Mouse (Mus musculus): Measurements from ENCODE around the gene Lamc1. TPM values are rescaled to one million over a fixed set of nuclear protein-coding genes. Genes with fewer than 3 reads are reported as not detected.

The Lamc1 gene
- polyA plus RNA-seq, 1 experiment: 30.3 TPM

DNA sequence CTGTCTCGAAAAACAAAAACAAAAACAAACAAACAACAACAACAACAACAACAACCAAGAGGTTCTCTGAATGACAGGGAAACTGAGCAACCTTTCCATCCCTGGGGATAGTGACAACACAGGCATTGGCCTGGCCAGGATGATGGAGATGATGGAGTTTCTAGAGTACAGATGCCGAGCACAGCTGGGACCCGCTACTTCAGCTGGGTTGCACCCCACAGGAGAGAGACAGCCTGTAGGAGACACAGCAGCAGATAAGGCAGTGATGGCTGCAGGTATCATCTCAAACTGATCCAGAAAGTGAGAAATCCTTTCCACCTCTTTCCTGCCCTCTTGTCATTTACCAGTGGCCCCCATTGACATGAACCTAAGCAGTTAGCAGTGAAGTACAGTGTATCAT, 39.3 kb upstream of the Lamc1 start:
- Histone ChIP-seq H3K27me3 (ENCODE audit: control insufficient read depth, insufficient read depth, low read length) (no peaks in the 10 kb centered on the region), H3K4me1 (replicated peaks; ENCODE audit: control insufficient read depth, insufficient read depth, low read length) (no peaks in the 10 kb centered on the region), H3K27ac (ENCODE audit: control insufficient read depth, insufficient read depth, low read length) (no peak overlapping the region), H3K36me3 (ENCODE audit: control insufficient read depth, insufficient read depth, low read length) (no peaks in the 10 kb centered on the region), H3K4me3 (ENCODE audit: control insufficient read depth, insufficient read depth, low read length) (no peak overlapping the region)
- no peak for TF ChIP-seq CTCF (IDR thresholded peaks at IDR 0.05; ENCODE audit: borderline replicate concordance, control insufficient read depth, extremely low read depth, insufficient read depth, low read length, poor library complexity)
- no peak for TF ChIP-seq POLR2A (IDR thresholded peaks at IDR 0.05; ENCODE audit: control insufficient read depth, extremely low read depth, insufficient read depth, low read length, poor library complexity)
- WGBS: over 99% methylated on average over 3 of the region's 3 CpGs
- no peak for DNase-seq

DNA sequence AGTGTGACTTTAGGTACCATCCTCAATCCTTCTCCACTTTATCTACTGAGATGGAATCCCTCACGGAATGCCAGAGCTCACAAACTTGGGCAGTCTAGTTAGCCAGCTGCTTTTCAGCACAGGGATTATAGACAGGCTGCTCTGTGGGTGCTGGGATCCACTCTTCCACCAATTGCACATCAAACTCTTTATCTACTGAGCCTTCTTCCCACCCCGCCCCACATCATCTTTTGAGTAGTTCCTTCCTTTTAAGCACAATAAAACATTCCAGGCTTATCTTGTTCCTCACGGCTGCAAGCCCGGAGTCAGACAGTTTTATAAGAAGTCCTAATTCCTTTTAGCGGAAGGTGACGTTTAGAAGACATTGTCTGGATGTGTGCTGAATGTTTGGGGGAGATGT, 36.4 kb upstream of the Lamc1 start:
- Histone ChIP-seq H3K27ac (ENCODE audit: control insufficient read depth, insufficient read depth, low read length) (no peak overlapping the region), H3K36me3 (ENCODE audit: control insufficient read depth, insufficient read depth, low read length) (no peaks in the 10 kb centered on the region), H3K4me1 (replicated peaks; ENCODE audit: control insufficient read depth, insufficient read depth, low read length) (no peaks in the 10 kb centered on the region), H3K4me3 (ENCODE audit: control insufficient read depth, insufficient read depth, low read length) (no peak overlapping the region), H3K27me3 (ENCODE audit: control insufficient read depth, insufficient read depth, low read length) (no peaks in the 10 kb centered on the region)
- no peak for TF ChIP-seq CTCF (IDR thresholded peaks at IDR 0.05; ENCODE audit: borderline replicate concordance, control insufficient read depth, extremely low read depth, insufficient read depth, low read length, poor library complexity)
- TF ChIP-seq POLR2A (IDR thresholded peaks at IDR 0.05; ENCODE audit: control insufficient read depth, extremely low read depth, insufficient read depth, low read length, poor library complexity): no peak
- no peak for DNase-seq
- 95% methylated on average over 6 of the region's 6 CpGs for WGBS

DNA sequence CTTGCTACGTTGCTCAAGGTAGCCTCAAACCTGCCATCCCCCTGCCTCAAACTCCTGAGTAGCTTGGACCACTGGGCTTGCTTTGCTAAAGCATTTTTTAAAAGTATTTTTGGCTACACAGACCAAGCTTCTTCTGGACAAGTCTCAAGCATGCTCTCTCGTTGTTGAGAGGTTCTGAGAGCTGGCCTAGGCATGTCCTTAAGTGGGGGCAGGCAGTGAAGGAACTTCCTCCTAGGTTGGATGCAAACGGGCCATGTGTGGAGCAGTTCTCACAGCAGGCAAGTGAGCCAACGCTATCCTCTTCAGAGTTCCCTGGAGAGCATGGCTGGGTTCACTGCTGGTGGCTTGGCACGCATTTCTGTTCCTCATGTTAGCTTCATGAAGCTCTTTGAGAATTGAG, 34.5 kb upstream of the Lamc1 start:
- WGBS: 54% methylated on average over 5 of the region's 5 CpGs
- H3K27me3 ChIP-seq (ENCODE audit: control insufficient read depth, insufficient read depth, low read length): no peaks in the 10 kb centered on the region
- H3K27ac ChIP-seq (ENCODE audit: control insufficient read depth, insufficient read depth, low read length): no peak overlapping the region
- no peak for DNase-seq
- no peaks in the 10 kb centered on the region for H3K4me1 ChIP-seq (replicated peaks; ENCODE audit: control insufficient read depth, insufficient read depth, low read length)
- TF ChIP-seq POLR2A (IDR thresholded peaks at IDR 0.05; ENCODE audit: control insufficient read depth, extremely low read depth, insufficient read depth, low read length, poor library complexity) (no peak), CTCF (IDR thresholded peaks at IDR 0.05; ENCODE audit: borderline replicate concordance, control insufficient read depth, extremely low read depth, insufficient read depth, low read length, poor library complexity) (no peak)
- no peaks in the 10 kb centered on the region for H3K36me3 ChIP-seq (ENCODE audit: control insufficient read depth, insufficient read depth, low read length)
- H3K4me3 ChIP-seq (ENCODE audit: control insufficient read depth, insufficient read depth, low read length): no peak overlapping the region

DNA sequence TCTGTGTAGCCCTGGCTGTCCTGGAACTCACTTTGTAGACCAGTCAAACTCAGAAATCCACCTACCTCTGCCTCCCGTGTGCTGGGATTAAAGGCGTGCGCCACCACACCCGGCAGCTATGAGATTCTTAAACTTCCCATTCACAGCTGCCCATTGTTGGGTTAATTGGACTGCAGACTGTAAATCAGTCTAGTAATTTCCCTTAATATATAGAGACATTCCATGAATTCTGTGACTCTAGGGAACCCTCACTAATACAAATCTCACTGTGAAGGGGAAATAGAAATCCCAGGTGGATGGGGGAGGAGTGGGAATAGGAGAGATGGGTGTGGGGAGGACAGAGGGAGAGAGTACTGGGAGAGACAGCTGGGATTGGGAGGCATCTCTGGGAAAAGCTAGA, 29.3 kb upstream of the Lamc1 start:
- TF ChIP-seq CTCF (IDR thresholded peaks at IDR 0.05; ENCODE audit: borderline replicate concordance, control insufficient read depth, extremely low read depth, insufficient read depth, low read length, poor library complexity) (no peak), POLR2A (IDR thresholded peaks at IDR 0.05; ENCODE audit: control insufficient read depth, extremely low read depth, insufficient read depth, low read length, poor library complexity) (no peak)
- 98% methylated on average over 4 of the region's 4 CpGs for WGBS
- Histone ChIP-seq H3K36me3 (ENCODE audit: control insufficient read depth, insufficient read depth, low read length) (no peaks in the 10 kb centered on the region), H3K27ac (ENCODE audit: control insufficient read depth, insufficient read depth, low read length) (no peak overlapping the region), H3K4me3 (ENCODE audit: control insufficient read depth, insufficient read depth, low read length) (no peak overlapping the region), H3K4me1 (replicated peaks; ENCODE audit: control insufficient read depth, insufficient read depth, low read length) (0 out of 2 replicates have a peak, but pooled peaks cover 2% of the 10 kb centered on the region), H3K27me3 (ENCODE audit: control insufficient read depth, insufficient read depth, low read length) (no peaks in the 10 kb centered on the region)
- no peak for DNase-seq

DNA sequence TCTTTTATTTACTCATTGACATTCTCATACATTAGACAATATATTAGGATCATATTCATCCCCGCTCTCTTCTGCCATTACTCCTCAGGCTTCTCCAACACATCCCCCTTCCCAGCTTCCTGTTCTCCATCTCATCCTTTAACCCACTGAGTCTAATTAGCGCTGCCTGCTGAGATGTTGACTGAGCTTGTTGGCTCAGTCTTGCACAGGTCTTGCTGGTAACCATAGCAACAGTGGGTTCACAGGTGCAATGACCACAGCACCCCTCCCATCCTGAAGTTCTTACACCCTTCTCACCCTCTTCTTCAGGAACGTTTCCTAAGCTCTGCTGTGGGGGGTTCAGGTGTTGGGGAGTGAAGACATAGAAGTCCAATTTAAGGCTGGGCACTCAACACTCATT, 28.0 kb upstream of the Lamc1 start:
- Histone ChIP-seq H3K27me3 (ENCODE audit: control insufficient read depth, insufficient read depth, low read length) (no peaks in the 10 kb centered on the region), H3K4me1 (replicated peaks; ENCODE audit: control insufficient read depth, insufficient read depth, low read length) (0 out of 2 replicates have a peak, but pooled peaks cover 2% of the 10 kb centered on the region), H3K4me3 (ENCODE audit: control insufficient read depth, insufficient read depth, low read length) (no peak overlapping the region), H3K36me3 (ENCODE audit: control insufficient read depth, insufficient read depth, low read length) (no peaks in the 10 kb centered on the region), H3K27ac (ENCODE audit: control insufficient read depth, insufficient read depth, low read length) (no peak overlapping the region)
- WGBS: 61% methylated on average over 3 of the region's 3 CpGs
- TF ChIP-seq POLR2A (IDR thresholded peaks at IDR 0.05; ENCODE audit: control insufficient read depth, extremely low read depth, insufficient read depth, low read length, poor library complexity): no peak
- TF ChIP-seq CTCF (IDR thresholded peaks at IDR 0.05; ENCODE audit: borderline replicate concordance, control insufficient read depth, extremely low read depth, insufficient read depth, low read length, poor library complexity): no peak
- no peak for DNase-seq

DNA sequence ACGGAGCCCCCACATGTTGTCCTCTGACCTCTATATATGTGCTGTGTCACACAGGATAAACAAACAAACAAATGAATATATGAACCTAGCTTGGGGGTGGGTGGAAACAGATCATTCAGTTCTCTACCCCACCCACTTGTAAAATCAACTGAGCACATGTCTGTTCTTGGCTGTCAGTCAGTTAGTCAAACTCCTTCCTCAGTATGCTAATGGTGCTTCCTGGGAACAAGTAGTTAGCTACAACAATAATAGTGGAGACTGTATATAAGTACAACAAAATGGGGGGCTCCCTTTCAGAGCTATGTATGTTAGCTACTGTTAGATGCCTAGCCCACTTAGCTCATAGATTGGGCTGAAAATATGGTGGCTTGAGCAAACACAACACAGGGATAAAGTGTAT, 24.6 kb upstream of the Lamc1 start:
- Histone ChIP-seq H3K4me1 (replicated peaks; ENCODE audit: control insufficient read depth, insufficient read depth, low read length) (peaks cover 2% of the 10 kb centered on the region; the same call in 1 of the 2 replicates), H3K36me3 (ENCODE audit: control insufficient read depth, insufficient read depth, low read length) (no peaks in the 10 kb centered on the region), H3K4me3 (ENCODE audit: control insufficient read depth, insufficient read depth, low read length) (no peak overlapping the region), H3K27me3 (ENCODE audit: control insufficient read depth, insufficient read depth, low read length) (no peaks in the 10 kb centered on the region), H3K27ac (ENCODE audit: control insufficient read depth, insufficient read depth, low read length) (no peak overlapping the region)
- 97% methylated on average over 1 of the region's 1 CpGs for WGBS
- DNase-seq: no peak
- TF ChIP-seq POLR2A (IDR thresholded peaks at IDR 0.05; ENCODE audit: control insufficient read depth, extremely low read depth, insufficient read depth, low read length, poor library complexity) (no peak), CTCF (IDR thresholded peaks at IDR 0.05; ENCODE audit: borderline replicate concordance, control insufficient read depth, extremely low read depth, insufficient read depth, low read length, poor library complexity) (no peak)

DNA sequence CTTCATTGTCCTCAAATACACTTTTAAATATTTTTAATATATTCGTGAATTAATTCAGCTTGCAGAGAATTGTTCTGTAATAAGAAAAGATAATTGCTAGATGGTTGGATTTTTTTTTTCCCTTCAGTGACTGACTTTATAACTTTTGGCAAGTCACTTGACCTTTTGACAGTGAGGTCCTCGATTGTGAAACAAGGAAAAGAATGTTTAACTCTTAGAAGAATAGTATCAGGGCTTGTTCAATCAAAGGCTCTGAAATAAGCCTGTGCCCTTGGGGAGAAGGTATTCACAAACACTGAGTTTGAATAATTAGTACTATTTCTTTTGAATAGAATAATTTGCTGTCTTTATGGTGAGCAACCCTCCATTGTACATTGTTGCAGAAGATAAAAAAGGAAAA, 21.9 kb upstream of the Lamc1 start:
- Histone ChIP-seq H3K27me3 (ENCODE audit: control insufficient read depth, insufficient read depth, low read length) (no peaks in the 10 kb centered on the region), H3K27ac (ENCODE audit: control insufficient read depth, insufficient read depth, low read length) (no peak overlapping the region), H3K4me3 (ENCODE audit: control insufficient read depth, insufficient read depth, low read length) (no peak overlapping the region), H3K36me3 (ENCODE audit: control insufficient read depth, insufficient read depth, low read length) (no peaks in the 10 kb centered on the region), H3K4me1 (replicated peaks; ENCODE audit: control insufficient read depth, insufficient read depth, low read length) (no peaks in the 10 kb centered on the region; the same call in 1 of the 2 replicates)
- TF ChIP-seq POLR2A (IDR thresholded peaks at IDR 0.05; ENCODE audit: control insufficient read depth, extremely low read depth, insufficient read depth, low read length, poor library complexity) (no peak), CTCF (IDR thresholded peaks at IDR 0.05; ENCODE audit: borderline replicate concordance, control insufficient read depth, extremely low read depth, insufficient read depth, low read length, poor library complexity) (no peak)
- DNase-seq: no peak
- WGBS: 61% methylated on average over 2 of the region's 2 CpGs

All from thymus, adult 2 months (tissue).